Mouse (Mus musculus) layer of hippocampus, adult 2 months (tissue): ENCODE measurements at regions not wholly inside any gene's neighbourhood (a gene's known extent, or its start where the extent isn't known, plus 50 kb on each side); places are given as distances from the start of the nearest gene placed in this dataset.

Experiments
- DNase-seq, 2 experiments: peaks; one replicate each; pipeline ENCODE4 v3.0.0; 2022; ENCODE audit warnings: low spot score in 2 of 2
- H3K27ac ChIP-seq: fragments of 200-600 bp; 2 replicates; pipeline ENCODE4 v1.8.1; 2022
- H3K4me3 ChIP-seq: fragments of 200-600 bp; 2 replicates; pipeline ENCODE4 v1.8.1; 2022; ENCODE audit warnings: mild to moderate bottlenecking
- CTCF ChIP-seq: fragments of 200-600 bp; conservative IDR thresholded peaks from 2 replicates; pipeline ENCODE4 v1.8.1; 2022; ENCODE audit warnings: antibody characterized with exemption, mild to moderate bottlenecking, moderate library complexity
- microRNA-seq, 2 experiments: library from miRNA; unstranded; fragments of <30 nt; microRNA quantifications; one replicate each; pipeline ENCODE4 v1.2.0; 2021

DNA sequence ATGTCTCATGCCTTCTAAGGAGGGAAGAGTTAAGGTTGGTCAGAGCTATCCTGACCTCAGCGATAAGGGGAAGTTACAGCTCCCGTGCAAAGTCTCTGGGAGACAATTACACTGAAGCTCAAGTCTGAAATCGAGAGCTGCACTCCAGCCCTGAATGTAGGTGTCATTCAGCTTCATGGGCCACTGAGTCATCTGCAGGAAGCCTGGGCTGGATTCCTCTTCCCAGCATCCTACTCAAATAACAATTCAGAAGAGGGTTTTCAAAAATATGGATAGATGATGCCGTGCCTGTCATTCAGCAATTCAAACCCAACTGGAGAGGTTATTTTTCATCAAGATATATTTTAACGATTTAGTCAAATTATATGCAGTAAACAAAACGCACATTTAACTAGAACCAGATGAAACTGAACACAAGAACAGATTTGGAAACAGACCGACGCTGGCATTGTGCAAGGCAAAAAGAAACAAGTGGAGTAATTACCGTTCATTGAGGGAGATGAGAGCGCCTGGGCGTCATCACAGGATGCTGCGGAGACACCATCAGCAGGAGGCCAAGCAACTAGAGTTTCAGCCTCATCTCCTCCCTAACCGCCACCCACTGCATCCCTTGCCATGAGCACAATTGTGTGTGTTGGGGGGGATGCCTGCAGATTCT lies 57.8 kb upstream of the Cfap46 start:
- Histone ChIP-seq H3K27ac (peak overlapping the region; percentile 46; the same call in 1 of the 2 replicates), H3K4me3 (no peak overlapping the region)
- DNase-seq: peak; percentile 59 to 87
- no peak for TF ChIP-seq CTCF

DNA sequence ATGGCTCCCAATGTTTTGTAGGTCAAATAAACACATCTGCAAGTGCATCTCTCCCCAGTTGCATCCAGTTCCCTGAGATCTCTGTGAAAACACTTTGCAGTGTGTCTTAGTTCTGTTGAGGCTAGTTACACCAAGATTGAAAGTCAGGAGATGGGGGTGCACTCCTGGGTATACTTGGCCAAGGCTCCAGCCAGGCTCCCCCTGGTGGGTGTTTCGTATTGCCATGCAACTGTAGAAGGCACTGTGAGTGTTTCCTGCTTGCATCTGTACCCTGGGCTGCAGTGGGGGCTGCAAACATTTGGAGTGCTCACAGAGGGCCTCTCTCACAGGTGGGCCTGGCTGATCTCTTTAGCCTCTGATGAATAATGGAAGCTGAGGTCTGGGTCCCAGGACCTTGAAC lies 63.2 kb upstream of the Cfap46 start:
- Histone ChIP-seq H3K4me3 (no peak overlapping the region), H3K27ac (no peak overlapping the region)
- peak; percentile 77 for TF ChIP-seq CTCF
- DNase-seq: peak in 1 of 2 experiments; percentile 51

DNA sequence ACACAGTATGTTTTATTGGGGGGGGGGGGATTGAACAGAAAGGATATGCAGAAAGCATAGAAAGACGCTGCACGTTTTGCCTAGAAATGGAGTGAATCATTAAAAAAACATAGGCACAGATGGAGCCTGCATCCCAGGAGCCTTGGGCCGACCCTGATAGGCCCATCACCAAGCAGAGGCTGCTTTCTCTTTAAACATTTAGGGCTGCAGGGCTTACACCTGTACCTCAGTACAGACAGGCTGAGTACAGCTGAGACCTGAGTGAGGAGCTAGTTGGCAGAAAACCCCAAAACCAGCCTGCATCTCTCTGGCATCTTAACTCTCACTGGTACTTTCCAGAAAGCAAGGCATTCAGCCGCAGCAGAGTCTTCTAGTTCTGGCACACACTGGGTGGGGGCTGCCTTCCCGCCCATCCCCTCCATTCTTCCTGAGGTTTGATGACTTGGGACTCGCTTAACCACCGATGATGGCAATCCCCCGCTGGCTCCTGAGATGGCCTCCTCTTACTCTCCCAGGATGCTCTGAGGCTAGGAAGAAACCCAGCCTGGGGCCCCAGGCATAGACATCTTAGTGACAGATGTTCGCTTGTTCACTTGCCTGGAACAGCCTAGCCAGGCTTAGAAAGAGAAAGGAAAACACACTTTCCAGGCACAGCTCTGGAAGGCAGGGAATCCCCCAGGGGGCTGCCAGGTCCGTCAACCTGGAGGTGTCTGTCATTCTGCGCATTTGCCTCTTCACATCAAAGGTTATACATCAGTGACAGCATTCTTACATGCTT lies 63.9 kb upstream of the Cfap46 start:
- DNase-seq: no peak
- no peak for TF ChIP-seq CTCF
- Histone ChIP-seq H3K4me3 (no peak overlapping the region), H3K27ac (no peak overlapping the region)

DNA sequence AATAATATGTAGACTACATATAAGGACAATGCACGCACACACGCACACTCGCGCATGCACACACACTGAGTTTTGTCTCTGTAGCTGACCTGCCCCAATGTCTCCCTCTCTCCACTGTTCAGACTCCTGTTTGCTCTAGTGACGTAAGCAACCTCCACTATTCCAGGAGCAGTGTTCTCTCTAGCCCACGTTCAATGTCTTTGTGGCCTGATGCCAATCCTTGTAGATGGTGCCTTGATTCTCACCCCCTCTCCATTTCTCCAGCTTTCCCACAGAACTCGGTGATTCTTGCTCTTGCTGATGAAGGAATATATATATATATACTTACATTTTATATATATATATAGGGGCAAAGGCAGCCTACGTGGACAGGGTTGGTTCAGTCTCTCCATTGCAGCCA lies 71.4 kb upstream of the Cfap46 start:
- Histone ChIP-seq H3K4me3 (no peak overlapping the region), H3K27ac (no peak overlapping the region)
- DNase-seq: no peak
- no peak for TF ChIP-seq CTCF

- DNase-seq: no peak
- H3K4me3 ChIP-seq: no peak overlapping the region
- no peak for TF ChIP-seq CTCF
- no peak overlapping the region for H3K27ac ChIP-seq
Measured at GRCm38 (mm10) chr7:139762522-139762921, 71.5 kb upstream of the Adgra1 start.

- H3K27ac ChIP-seq: no peak overlapping the region
- DNase-seq: no peak
- no peak overlapping the region for H3K4me3 ChIP-seq
- no peak for TF ChIP-seq CTCF
Measured at GRCm38 (mm10) chr7:139763241-139763640, 70.7 kb upstream of the Adgra1 start.

GRCm38 (mm10) chr7:139766296-139766695 lies 67.7 kb upstream of the Adgra1 start:
- TF ChIP-seq CTCF: no peak
- no peak for DNase-seq
- Histone ChIP-seq H3K27ac (no peak overlapping the region), H3K4me3 (no peak overlapping the region)

- Histone ChIP-seq H3K4me3 (no peak overlapping the region), H3K27ac (no peak overlapping the region)
- DNase-seq: no peak
- TF ChIP-seq CTCF: no peak
Measured at GRCm38 (mm10) chr7:139769167-139769566, 64.8 kb upstream of the Adgra1 start.

- no peak for DNase-seq
- TF ChIP-seq CTCF: no peak
- Histone ChIP-seq H3K4me3 (no peak overlapping the region), H3K27ac (no peak overlapping the region)
Measured at GRCm38 (mm10) chr7:139777243-139777642, 56.7 kb upstream of the Adgra1 start.

DNA sequence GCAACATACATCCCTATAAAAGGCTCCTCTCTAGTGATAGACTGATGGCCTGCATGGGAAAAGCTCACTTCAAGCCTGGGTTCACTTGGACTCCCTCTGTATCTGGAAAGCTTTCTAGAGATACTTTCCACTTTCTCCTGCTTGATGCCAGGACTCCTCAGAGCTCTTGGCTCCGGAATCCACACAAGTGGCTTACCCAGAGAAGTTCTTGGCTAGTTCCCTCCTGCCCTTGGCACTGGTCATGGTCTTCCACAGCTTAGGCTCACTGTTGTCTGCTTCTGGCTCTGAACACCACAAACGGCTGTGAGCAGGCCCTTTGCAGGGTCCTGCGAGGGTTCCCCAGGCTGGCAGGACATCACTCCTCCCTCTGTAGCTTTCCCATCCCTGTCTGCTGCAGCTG lies 54.1 kb upstream of the Adgra1 start:
- no peak for TF ChIP-seq CTCF
- DNase-seq: no peak
- no peak overlapping the region for H3K4me3 ChIP-seq
- H3K27ac ChIP-seq: no peak overlapping the region

- Histone ChIP-seq H3K27ac (no peak overlapping the region), H3K4me3 (no peak overlapping the region)
- no peak for DNase-seq
- no peak for TF ChIP-seq CTCF
Measured at GRCm38 (mm10) chr7:139781513-139781912, 52.5 kb upstream of the Adgra1 start.

Small RNA genes lying in the stretch of these regions (microRNA-seq; reads per million reads assigned to microRNA genes)
- gene Mir6401: 0 reads per million in 2 experiments
